Mouse (Mus musculus): ENCODE measurements around the gene Prr11.
"Not testable (repeated sequence)": the region's sequence is repeated elsewhere in the genome, so short reads cannot be mapped to it uniquely, and the experiment has no call there.

Prr11 gene

DNA sequence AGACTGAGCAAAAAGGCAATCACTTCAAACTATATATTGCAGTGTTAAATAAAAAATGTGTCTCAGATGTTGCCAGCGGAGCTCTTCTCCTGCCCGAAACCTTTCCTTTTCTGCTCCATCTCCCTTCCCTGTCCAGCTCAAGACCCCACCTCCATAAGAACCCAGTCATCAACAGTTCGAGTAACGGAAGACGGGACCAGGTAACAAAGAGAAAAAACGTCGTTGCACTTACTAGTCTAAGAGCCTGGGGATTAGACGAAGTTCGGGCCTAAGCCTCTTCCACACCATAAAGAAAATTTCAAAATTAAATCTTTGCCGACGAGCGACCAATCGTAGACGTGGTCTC, at the start of gene Prr11:
Gene Prr11 (minus strand): TSS at position 300 of the 346 bp plus-strand sequence.
- DNase-seq (ENCODE audit: low spot score in 2 of 2), result no peak

GRCm38 (mm10) chr11:87158012-87158411, 49.5 kb upstream of the Prr11 start:
- DNase-seq (ENCODE audit: low spot score in 2 of 2), result no peak

- DNase-seq (ENCODE audit: low spot score in 2 of 2), result no peak
These were observed 27.7 kb upstream of the Prr11 start for GRCm38 (mm10) chr11:87136233-87136632.

GRCm38 (mm10) chr11:87126824-87127816, 18.6 kb upstream of the Prr11 start, which contains the start of gene Trim37:
Trim37 (plus strand) TSS chr11:87127077.
- DNase-seq (ENCODE audit: low spot score in 2 of 2), result peak; percentile 74 to 89

DNA sequence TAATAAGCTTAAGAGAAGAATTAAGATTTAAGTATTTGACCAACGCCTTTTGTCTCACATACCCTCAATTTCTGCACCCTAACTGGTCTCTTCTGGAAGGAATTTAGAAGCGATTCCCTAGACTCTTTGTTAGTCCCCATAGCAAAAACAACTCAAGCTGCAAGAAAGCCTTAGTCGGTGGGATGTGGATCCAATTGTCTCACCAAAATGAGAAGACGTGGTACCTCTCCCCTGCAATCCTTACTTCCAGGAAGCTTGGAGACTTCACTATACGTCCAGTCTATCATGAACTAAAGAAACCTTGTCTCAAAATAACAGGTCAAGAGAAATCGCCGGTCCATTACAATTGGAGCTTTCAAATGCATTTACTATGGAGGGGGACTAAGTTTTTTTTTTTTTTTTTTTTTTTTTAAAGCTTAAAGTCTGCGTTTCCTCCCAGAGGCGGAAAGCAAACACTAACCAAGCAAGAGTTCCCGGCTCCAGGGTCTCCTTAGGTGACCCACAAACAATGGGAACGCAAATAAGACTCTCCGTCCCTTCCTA, 17.8 kb upstream of the Prr11 start:
- no peak for DNase-seq (ENCODE audit: low spot score in 2 of 2)

- no peak for DNase-seq (ENCODE audit: low spot score in 2 of 2)
These were observed 17.1 kb upstream of the Prr11 start for GRCm38 (mm10) chr11:87125562-87125961.

GRCm38 (mm10) chr11:87121864-87122263, 13.4 kb upstream of the Prr11 start:
- no peak for DNase-seq (ENCODE audit: low spot score in 2 of 2)

DNA sequence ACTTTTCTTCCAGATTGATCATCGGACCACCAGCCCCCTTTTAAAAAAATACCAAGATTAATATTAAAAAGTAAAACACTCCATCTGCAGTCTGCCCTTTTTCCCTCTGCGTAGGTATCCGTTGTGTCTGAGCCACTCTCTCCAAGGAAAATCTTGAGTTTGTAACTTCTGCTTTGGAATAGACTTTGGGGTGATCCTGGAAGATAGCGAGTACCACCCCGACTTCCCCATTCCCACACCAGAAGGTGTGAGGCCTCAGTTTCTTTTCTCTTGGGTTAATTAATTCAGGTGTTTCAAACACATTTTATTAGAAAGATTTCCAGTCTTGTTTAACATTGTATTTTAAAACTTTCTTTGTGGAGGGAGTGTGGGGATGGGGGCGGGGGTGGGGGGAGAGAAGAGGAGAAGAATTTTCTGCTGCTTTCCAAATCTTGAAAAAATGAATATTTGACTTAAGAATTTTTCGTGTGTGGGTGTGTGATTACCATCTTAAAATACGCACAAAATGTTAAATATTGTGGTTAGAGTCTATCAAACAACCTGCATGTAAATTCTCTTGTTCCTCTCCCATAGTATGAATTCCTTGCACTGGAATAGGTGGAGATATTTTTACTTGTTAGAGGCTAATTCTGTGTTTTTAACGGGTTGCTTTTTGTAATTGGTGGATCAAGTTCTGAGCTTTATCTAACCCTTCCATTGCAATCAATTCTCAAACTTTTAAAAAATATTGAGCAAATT, 1.8 kb upstream of the Prr11 start:
- DNase-seq (ENCODE audit: low spot score in 2 of 2), result no peak

GRCm38 (mm10) chr11:87109519-87110171, 1.1 kb upstream of the Prr11 start:
- no peak for DNase-seq (ENCODE audit: low spot score in 2 of 2)

DNA sequence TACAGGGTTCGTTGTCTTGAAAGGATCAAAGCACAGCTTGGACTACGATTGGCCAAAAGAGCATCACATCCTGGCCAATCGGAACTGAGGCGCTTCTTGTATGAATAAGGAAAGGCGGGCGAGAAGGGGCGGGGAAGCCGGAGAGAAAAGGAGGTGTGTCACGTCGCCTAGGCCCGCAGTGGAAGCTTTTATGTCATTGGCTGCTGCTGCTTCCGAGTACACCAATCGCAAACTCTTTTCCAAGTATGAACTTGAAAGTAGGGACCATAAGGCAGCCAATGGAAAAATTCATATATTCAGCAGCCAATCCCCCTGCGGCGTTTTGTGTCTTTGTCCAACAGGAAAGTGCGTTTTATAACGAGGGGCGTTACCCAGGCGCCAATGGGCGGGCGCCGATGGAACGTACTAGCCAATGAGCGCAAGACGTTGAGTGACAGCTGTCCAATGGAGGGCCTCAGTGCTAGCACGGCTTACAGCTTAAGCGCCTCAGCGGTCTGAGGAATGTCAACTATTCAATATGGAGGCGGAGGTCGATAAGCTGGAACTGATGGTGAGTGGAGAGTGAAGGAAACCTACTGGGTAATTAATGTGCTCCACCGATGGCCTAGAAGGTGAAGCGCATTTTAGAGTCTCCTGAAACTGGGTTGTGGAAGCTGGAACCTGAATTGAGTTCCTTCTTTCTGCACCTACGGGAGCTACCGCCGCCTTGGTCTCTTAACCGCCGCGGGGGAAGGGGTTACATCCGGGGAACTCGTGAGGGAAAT, 429 bp upstream of the Prr11 start, which contains the start of gene Ska2:
Gene Ska2 (plus strand): TSS at position 480 of the 764 bp plus-strand sequence.
- DNase-seq (ENCODE audit: low spot score in 2 of 2), result peak; percentile 99

GRCm38 (mm10) chr11:87087142-87087541, 21.4 kb downstream of the Prr11 start:
- no peak for DNase-seq (ENCODE audit: low spot score in 2 of 2)

DNA sequence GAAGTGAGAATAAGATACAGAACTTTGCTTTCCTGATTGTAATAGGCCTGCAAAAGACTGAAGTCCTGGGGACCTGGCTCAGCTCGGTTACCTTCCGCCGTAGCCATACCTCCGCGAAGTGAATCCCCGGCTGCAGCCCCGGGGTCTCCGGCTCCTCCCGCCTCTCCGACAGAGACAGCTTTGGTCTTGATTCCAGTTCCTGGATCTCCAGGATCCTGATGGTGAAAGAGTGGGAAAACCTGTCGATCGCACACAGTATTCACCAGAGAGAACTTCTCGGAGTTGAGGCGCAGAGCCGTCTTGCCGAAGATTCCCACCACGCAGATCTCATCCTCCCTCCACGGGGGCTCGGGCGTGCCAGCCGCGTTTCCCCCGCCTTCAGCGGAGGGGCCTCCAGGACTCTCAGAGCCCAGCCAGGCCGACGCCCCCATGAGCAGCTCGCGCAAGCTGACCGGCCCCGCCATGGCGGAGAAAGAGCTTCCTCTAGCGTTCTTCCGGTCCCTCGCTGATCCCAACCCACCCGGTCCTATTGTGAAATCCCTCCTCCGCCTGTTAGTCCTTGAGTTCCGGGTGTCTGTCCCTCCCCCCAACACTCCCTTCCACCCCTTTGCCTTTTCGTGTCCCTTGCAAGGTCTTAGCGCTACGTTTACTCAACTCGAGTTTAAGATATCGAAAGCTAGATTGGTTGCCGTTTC, 22.1 kb downstream of the Prr11 start, which contains the start of gene Smg8:
Gene Smg8 (minus strand): TSS at position 485 of the 695 bp plus-strand sequence.
- peak; percentile 49 to 83 for DNase-seq (ENCODE audit: low spot score in 2 of 2)

DNA sequence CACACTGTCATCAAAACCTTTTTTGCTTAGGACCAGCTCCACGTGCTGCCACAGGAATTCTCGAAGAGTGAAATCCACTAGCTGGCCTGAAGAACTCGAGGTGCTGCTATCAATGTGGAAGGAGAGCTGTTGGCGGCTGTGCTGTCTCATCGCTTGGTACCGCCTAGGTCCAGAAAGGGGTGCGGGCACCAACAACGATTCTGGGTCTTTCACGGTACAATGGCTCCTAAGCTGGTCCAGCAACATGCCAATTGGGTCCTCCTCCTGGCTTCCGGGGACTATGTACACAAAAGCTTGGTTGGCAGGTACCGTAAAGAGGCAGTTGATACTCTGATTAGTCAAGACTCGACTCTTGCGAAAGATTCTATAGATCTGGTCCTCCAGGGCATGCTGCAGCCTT, 23.0 kb downstream of the Prr11 start:
- no peak for DNase-seq (ENCODE audit: low spot score in 2 of 2)

GRCm38 (mm10) chr11:87083712-87084111, 24.8 kb downstream of the Prr11 start:
- no peak for DNase-seq (ENCODE audit: low spot score in 2 of 2)

DNA sequence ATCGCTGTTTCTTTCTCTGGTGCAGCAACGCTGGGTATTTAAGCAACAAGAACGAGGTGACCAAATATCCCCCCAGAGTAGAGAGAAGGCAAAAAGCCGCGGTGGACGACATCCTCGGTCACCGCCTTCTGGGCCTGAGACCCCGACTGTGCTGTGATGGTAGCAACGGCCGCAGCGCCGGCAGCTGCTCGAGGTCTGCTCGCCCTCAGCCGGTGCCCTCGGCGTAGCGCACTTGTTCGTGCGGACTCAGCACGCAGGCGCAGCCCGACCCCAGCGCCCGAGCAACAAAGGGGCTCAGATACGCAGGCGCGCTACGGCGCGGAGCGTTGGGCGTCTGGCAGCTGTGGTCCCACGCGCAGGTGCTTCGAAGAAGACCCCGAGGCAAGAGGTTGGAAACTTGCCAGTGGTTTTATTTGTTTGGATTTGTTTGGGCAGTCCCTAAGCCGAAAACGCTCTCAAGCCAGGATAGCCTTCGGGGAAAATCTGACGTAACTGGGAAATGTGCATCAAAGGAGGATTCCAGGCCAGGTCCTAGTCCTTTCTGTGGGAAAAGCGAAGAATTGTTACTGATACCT, 34.6 kb downstream of the Prr11 start, which contains the start of gene Gdpd1:
Gene Gdpd1 (minus strand): TSS at position 197 of the 575 bp plus-strand sequence.
- peak; percentile 71 to 87 for DNase-seq (ENCODE audit: low spot score in 2 of 2)

DNA sequence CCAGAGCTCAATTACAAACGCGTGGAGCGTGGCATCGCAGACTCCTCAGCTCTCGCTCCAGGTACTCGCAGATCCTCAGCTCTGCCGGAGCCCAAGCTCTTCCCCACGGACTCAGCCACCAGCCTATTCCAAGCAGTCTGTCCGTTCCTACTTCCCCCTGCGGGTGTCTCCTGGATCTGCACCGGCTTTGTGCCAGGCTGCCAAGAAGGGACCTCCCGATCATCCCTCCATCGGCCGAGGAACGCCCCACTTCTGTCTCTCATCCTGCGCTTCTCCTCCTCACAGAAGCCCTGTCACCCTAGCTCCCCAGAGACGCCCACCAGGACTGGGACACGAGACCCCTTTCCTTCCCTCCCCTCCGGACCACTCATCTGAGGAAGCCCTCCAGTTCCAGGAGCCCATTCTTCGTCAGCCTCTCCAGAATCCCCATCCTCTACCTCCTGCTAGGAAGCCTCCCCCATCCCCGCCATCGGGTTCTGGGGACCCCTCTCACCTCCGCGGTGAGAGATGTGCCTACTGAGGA, 35.1 kb downstream of the Prr11 start:
- peak; percentile 58 to 80 for DNase-seq (ENCODE audit: low spot score in 2 of 2)

DNA sequence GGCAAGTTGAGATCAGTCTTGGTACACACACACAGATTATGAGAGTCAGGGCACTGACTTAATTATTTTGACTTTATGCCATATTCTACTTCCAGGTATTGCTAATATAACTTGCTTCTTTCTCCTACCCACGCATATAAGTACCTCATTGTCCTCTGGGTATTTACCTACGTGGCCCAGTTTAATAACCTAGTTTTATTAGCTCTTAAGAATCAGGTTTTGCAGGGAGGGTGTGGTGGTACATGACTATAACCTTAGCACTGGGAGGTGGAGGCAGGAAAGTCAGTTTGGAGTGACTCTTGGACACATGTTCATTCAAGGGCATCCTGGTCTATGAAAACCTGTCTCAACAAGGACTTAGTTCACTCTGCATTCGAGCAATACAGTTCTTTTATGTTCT, 46.4 kb downstream of the Prr11 start:
- no peak for DNase-seq (ENCODE audit: low spot score in 2 of 2)

DNA sequence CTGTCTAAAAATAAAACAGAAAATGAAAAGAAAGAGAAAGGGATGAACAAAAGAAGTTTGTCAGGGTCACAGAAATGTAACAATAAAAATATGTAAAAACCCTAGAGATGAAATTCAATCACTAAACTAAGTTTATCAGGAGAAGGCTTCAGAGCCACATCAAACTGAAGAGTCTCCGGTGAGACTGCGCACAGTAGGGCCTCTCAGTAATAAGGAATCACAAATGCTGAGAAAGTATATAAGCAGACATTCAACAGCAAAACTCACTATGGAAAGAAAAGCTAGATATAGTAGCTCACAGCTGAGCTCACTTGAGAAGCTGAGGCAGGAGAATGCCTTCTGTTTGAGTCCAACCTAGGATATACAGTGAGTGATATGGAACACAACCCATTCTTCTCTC, 48.1 kb downstream of the Prr11 start:
- no peak for DNase-seq (ENCODE audit: low spot score in 2 of 2)

GRCm38 (mm10) chr11:87056286-87056685, 52.2 kb downstream of the Prr11 start:
- no peak for DNase-seq (ENCODE audit: low spot score in 2 of 2)

DNA sequence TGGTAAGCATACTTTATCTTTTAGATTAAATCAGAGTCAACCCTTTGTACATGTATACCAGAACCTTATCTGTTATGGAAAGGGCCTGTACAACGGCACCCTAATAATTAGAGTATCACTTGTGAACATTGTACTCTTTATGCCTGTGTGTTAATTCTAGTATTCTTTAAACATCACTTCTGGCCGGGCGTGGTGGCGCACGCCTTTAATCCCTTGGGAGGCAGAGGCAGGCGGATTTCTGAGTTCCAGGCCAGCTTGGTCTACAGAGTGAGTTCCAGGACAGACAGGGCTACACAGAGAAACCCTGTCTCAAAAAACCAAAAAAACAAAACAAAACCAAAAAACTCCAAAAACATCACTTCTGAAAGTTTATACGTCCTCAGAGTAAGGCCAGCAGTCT, 59.6 kb downstream of the Prr11 start:
- not testable (repeated sequence) for DNase-seq (ENCODE audit: low spot score in 2 of 2)
